Comparison of ENCODE assay signal across 8 mouse cellular contexts in the genomic region with DNA sequence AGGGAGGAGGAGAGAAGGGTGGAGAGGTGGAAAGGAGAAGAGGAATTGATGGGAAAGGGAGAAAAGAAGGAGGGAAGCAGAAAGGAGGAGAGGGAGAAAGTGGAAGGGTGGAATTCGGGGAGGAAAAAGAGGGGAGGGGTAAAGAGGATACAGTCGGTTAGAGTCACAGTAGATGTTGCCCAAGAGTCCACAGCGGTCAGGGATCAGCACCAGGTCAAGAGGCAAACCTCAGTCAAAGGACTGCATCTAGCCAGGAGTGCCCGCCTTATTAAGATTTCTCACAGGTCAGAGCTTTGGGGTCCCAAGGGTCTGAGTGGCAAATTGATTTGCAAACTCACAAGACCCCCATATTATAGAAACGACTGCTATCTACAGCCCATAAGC. TPM values are rescaled to one million over a fixed set of nuclear protein-coding genes. Genes with fewer than 3 reads are reported as not detected.
DNase-seq lines count a peak whose midpoint lies in the region; ATAC-seq lines count a peak whose summit lies in the region.

No protein-coding gene starts in this region.

- H3K9me3 ChIP-seq in erythroblast, embryonic 14.5 days (ENCODE audit: control insufficient read depth, low read length), result no peaks in the 10 kb centered on the region
- H3K9me3 ChIP-seq in liver, embryonic 12.5 days (replicated peaks), result no peaks in the 10 kb centered on the region

- peaks cover 6% of the 10 kb centered on the region; the same call in 1 of the 2 replicates for H3K36me3 ChIP-seq in erythroblast, embryonic 14.5 days (ENCODE audit: control insufficient read depth)
- H3K36me3 ChIP-seq in liver, embryonic 12.5 days, result no peaks in the 10 kb centered on the region

- peaks cover 40% of the 10 kb centered on the region for H3K4me1 ChIP-seq in erythroblast, embryonic 14.5 days (ENCODE audit: control insufficient read depth)
- H3K4me1 ChIP-seq in liver, embryonic 12.5 days, result peaks cover 35% of the 10 kb centered on the region

- peaks cover 12% of the 10 kb centered on the region for H3K27me3 ChIP-seq in erythroblast, embryonic 14.5 days (ENCODE audit: control insufficient read depth)
- H3K27me3 ChIP-seq in liver, embryonic 12.5 days (replicated peaks), result no peaks in the 10 kb centered on the region

- peak overlapping the region; percentile 89 for H3K4me3 ChIP-seq in erythroblast, embryonic 14.5 days (replicated peaks)
- H3K4me3 ChIP-seq in liver, embryonic 12.5 days, result peak overlapping the region; percentile 93

- WGBS in liver, embryonic 12.5 days (ENCODE audit: insufficient replicate concordance), result 20% methylated on average over 5 of the region's 5 CpGs

- peak overlapping the region; percentile 94 for H3K9ac ChIP-seq in liver, embryonic 12.5 days

- H3K4me2 ChIP-seq in liver, embryonic 12.5 days, result peak overlapping the region; percentile 82

- no peak for ATAC-seq in erythroblast, adult 5-6 weeks (replicated peaks; ENCODE audit: low FRiP score, poor library complexity, severe bottlenecking)
- peak; percentile 14; the same call in 1 of the 2 replicates for ATAC-seq in liver, embryonic 12.5 days

- peak overlapping the region; percentile 88; the same call in 1 of the 2 replicates for H3K27ac ChIP-seq in liver, embryonic 12.5 days

- DNase-seq in thymus, postnatal 14 days, result peak; percentile 15
- DNase-seq in thymus, postnatal 36 days, result no peak
- no peak for DNase-seq in right cerebral cortex, adult 2 months (ENCODE audit: low spot score in 2 of 2)
- no peak for DNase-seq in left cerebral cortex, adult 9 months (ENCODE audit: low spot score in 2 of 2)
- DNase-seq in layer of hippocampus, postnatal 25 days (ENCODE audit: extremely low spot score in 1 of 2, low spot score in 1 of 2), result no peak

RNA-seq across cellular contexts. Expression of a gene that starts 0.2 kb away (rescaled TPM):
- polyA plus RNA-seq in erythroblast, embryonic 14.5 days (2012), result not detected in 2 replicates
- not detected in 2 replicates for total RNA-seq in erythroblast, adult 5-6 weeks (2015; ENCODE audit: low replicate concordance)
- total RNA-seq in erythroblast, adult 5-6 weeks (2017; ENCODE audit: low replicate concordance), result not detected in 2 replicates
- not detected in 2 replicates for polyA plus RNA-seq in liver, embryonic 12.5 days (2016; fragmentation: Nextera tagmentation; extraction: Ambion mirVana)
- under 1 TPM in 1 of 2 experiments, not detected in 1; 0.21 TPM for total RNA-seq in layer of hippocampus, postnatal 25 days (2021)

RNA-seq across cellular contexts. Expression of a gene that starts 0.3 kb away (rescaled TPM):
- 0.27 and 0.41 TPM in 2 replicates for polyA plus RNA-seq in erythroblast, embryonic 14.5 days (2012)
- 28.0 and 40.2 TPM in 2 replicates for total RNA-seq in erythroblast, adult 5-6 weeks (2015; ENCODE audit: low replicate concordance)
- 29.7 and 51.2 TPM in 2 replicates for total RNA-seq in erythroblast, adult 5-6 weeks (2017; ENCODE audit: low replicate concordance)
- polyA plus RNA-seq in liver, embryonic 12.5 days (2016; fragmentation: Nextera tagmentation; extraction: Ambion mirVana), result 20.7 and 21.4 TPM in 2 replicates
- total RNA-seq in layer of hippocampus, postnatal 25 days (2021), result 10 to 100 TPM; 39.3 to 46.3 TPM

RNA-seq across cellular contexts. Expression of a gene that starts 26.7 kb away (rescaled TPM):
- not detected in 2 replicates for polyA plus RNA-seq in erythroblast, embryonic 14.5 days (2012)
- 0.84 and 8.3 TPM in 2 replicates for total RNA-seq in erythroblast, adult 5-6 weeks (2015; ENCODE audit: low replicate concordance)
- 4.7 and 6.1 TPM in 2 replicates for total RNA-seq in erythroblast, adult 5-6 weeks (2017; ENCODE audit: low replicate concordance)
- polyA plus RNA-seq in liver, embryonic 12.5 days (2016; fragmentation: Nextera tagmentation; extraction: Ambion mirVana), result 0.10 TPM in 1 of 2 replicates, not detected in the other
- total RNA-seq in layer of hippocampus, postnatal 25 days (2021), result under 1 TPM in 1 of 2 experiments, not detected in 1; 0.82 TPM
